Mouse (Mus musculus) cerebellum, postnatal 14 days (tissue): ENCODE measurements around the gene Areg.
A peak's percentile ranks its signal among the peaks of the same experiment; 100 is the strongest.

Experiments used
- DNase-seq, 2 experiments: peaks; one replicate each; pipeline ENCODE4 v3.0.0; 2021; ENCODE audit warnings: mixed read lengths in 2 of 2

Areg gene

DNA sequence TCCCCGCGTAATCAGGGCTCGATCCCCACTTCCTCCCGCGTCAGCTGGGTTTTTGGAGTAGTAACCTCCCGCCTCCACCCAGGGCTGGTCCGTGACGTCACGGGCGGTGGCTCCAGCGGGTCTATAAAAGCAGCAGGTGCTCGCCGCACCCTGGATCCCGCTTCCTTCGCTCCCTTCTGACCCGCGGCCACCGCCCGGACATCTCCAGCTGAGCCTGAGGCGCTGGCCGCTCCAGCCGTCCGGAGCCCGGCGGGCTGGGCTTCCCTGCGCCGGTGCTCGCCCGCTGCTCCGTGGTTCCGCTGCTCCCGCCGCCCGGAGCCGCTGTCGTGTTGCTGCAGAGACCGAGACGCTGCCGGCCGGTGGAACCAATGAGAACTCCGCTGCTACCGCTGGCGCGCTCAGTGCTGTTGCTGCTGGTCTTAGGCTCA is at the start of gene Areg:
Gene Areg, plus strand, starts transcription at position 154 of the 428 bp plus-strand sequence.
- peak; percentile 55 to 62 for DNase-seq

DNA sequence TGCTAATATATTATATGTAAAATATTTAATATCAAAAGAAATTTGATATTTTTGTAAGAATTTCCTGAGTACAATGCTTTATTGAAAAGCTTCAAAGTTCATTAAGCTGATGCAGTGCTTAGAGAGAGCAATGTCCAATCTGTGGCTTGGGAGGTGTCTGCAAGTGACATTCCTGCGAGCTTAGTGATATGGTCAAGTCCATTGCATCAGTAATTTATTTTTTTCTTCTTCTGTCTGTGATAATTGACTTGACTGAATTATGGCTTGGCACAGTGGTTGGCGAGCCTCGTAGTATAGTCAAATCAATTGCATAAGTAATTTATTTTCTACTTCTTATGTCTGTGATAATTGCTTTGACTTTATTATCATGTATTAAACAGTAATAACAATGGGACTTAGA is 49.1 kb upstream of the Areg start:
- DNase-seq, result no peak

DNA sequence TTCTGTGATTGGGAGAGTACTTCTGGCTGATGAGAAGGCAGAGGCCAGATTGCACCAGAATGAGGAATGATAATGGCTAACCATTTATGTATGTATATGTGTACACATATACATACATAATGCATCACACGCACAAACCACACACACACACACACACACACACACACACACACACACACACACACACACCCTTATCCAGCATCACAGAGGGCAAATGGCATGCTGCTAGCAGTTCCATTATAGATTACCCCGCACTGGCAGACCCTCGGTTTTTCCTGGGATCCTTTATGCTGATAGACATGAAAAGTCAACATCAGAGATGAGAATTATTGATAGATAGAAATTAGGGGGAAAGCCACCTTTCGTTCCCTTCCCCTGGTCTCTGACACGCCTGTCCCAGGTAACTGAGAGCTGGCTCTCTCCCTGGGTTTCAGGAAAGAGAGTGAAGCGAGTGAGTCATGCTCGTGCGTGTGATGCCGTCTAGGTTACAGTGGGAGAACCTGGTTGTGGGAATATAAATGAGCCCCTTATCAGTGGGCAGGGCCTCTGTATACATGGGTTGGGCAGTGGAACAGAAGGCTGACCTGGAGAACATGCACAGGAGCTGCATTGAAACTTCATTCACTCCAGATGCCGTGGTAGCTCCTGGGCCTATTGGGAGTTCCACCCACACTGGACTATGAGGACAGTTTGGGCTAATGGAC is 41.3 kb upstream of the Areg start:
- no peak for DNase-seq

DNA sequence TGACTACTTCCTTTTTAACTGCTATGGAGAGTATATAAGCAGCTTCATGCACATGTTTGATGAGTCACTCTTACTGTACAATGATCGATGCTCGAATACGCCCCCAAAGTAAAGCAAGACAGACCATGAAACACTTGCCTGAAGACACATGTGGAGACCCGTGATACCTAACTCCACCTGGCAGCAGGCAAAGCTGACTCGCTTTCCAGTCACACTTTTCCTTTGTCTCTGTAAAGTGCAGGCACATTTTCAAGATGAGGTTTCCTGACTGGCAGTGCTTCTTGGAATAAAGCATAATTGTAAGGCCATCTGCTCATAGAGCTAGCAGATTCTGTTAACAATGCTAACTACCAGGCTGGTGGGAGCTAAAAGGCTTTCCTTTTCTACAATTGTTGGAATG is 37.7 kb upstream of the Areg start:
- no peak for DNase-seq

DNA sequence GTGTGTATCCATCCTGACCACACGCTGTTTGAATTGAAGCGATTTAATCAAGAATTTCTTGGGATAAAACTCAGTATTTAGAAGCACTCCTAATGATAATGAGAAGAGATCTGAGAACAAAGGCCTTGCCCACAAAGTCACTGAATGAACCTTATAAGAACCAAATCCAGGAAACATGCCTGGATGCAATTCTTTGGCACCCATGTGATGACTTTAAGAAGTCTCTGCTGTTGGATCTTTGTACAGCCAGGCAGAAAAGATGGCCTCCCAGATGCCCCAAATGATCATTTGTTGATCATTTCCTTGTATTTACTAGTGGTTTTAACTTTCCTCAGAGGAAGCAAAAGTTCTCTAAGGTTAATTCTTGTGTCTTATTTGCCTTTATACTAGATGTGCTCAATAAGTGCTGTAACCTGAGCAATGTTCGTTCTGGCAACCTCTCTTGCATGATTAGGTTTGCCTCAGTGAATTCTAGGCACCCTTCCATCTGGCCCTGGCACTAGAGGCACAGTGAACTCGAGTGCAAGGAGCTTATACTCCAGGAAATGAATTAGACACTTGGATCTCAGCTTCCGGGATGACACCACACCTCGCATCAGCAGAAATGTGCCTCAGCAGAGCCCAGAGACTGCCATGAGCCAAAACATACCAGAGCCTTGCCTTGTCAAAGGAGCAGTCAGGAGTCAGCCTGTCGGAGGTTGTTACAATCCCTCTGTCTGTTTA is 35.3 kb upstream of the Areg start:
- peak; percentile 96 to 97 for DNase-seq

DNA sequence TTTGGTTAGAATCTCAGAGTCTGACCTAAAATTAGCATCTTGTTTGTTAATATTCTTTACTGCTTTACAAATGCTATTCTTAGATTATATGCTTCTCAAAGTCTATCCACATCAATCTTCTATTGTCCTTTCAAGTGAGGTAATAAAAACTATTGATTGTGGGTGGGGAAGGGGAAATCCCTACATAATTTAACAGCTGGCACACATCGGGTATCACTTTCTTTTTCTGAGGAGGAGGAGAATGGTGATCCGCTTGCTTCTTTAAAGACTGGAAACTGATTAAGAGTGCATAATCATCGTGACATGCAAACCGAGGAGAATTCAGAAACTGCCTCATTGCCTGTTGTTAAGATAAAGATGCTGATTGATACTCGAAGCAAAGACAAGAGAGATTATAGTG is 33.2 kb upstream of the Areg start:
- DNase-seq, result no peak

DNA sequence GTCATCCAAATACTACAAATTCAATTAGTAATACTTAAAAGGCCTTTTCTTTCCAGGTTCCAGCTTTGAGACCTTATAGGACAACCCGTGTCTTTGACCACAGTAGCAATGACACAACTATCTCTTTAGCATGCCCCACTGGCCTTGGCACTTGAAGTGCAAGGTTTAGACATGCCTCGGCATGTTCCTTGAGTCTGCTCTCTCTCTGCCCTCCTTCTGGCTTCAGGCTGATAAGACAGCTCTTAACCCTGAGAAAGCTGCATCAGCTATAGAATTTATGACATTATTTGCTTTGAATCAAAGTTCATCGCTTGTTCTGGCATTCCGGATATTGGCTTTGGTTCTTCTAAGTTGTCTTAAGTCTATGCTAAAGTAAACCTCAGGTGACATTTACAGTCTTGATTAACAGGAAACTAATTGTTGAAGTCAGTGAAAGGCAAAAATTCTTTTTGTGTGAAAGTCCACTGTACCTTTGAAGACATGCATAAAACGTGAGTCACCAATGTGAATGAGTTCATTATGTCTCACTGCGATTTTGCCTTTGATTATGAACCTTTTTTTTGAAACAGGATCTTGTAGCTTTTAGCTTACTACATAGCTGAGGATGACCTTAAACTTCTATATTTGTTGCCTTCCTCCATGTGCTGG is 29.3 kb upstream of the Areg start:
- DNase-seq, result no peak

DNA sequence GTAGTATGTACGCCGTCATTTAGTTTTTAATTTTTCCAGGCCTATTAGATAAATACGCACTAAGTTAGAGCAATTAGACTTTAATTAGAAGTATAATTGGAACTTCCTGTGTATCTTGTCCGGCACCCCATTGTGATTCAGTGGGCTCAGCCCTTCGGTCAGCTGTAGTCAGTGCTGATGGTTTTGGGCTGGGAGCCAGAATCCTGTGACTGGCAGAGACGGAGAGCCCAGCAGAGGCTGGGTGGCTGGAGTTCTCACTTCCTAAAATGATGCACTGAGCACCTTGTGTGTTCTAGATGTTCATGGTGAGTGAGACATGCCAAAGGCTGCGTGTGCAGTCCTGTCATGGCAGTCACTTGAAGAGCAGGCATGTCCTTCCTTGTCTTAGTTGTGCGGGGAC is 28.4 kb upstream of the Areg start:
- DNase-seq, result peak; percentile 38 to 52

DNA sequence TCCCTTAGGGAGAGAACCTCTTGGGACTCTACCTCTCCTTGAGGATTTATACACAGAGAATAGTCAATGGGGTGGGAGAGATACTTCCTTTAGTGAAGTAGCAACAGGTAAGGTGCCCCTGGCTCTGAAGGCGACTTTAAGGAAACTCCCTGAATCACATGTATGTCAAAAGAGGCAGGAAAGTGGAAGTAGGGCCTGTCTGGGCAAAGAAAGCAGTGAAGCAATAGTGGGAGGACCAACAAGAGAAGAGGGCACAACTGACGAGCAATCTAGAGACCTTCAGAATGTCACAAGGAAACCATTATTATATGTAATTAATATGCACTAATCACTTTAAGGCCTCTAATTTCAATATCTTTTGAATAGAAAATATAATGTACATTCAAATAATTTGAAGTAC is 25.4 kb upstream of the Areg start:
- no peak for DNase-seq

DNA sequence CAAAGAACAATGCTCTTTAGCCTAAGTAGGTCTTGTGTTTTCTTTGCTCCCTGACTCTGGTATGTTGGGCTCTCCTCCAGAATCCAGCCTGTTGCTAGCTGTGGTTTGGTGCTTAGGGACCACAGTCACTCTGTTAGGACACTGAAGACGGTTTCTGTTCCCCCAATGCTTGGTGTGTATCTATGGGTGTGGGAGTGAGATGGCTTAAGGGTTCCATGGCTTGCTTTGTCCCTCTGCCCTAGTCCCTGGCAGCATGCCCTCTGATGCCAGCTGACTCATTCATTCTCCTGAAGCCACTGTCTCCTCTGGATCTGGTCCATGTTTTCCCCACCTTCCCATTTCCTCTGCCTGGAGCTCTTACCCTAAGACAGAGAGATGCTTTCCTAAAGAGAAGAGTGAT is 24.8 kb upstream of the Areg start:
- DNase-seq, result peak; percentile 27 to 46

DNA sequence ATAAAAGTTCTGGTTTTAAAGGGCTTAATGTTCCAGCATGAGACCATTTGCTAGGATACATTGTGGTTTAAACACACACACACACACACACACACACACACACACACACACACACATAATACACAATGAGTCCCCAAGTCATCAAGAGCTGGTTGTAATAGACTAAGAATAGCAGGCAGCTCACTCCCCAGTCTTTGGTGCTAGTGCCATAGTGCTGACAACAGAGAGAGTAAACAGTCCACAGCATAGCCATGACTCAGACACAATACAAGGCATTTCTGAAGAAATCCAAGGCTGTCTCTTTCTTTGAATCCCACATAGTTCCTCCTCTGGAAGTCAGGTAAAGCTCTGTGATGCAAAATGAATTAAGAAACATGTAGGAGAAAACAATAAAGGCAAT is 20.8 kb upstream of the Areg start:
- DNase-seq, result no peak

DNA sequence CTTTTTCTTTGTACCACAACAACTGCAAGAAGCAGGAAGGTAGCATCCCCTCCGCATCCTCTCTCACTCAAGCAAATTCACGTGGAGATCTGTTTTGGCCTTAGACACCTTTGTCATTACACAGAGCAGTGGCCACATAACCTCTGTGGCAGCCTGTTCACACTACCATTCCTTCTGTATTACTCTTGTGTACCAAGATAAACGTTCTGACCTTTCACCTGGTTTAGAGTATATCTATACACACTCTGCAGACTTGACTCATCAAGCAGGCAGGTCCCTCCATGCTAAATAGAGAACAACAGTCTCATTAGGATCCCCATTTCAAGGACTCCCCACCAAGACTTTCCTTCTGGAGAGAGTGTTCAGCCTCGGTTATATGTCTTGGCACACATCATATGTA is 16.0 kb upstream of the Areg start:
- DNase-seq, result no peak

DNA sequence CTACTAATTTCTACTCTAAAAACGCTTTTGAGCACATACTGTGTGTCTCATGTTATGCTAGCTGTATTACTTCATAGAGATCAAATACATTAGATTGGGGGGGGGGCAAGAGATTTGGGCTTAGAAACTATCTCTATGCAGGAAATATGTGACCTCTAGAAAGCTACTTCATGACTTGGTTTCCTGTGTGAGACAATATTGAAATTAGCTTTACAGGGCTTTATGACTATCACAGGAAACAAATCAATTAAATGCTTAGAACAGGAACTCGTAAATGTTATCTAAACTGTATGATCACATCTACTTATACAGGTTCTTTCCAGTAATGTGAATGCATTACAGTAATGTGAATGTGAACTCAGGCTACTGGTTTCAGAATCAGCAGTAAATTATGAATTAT is 15.3 kb upstream of the Areg start:
- no peak for DNase-seq

DNA sequence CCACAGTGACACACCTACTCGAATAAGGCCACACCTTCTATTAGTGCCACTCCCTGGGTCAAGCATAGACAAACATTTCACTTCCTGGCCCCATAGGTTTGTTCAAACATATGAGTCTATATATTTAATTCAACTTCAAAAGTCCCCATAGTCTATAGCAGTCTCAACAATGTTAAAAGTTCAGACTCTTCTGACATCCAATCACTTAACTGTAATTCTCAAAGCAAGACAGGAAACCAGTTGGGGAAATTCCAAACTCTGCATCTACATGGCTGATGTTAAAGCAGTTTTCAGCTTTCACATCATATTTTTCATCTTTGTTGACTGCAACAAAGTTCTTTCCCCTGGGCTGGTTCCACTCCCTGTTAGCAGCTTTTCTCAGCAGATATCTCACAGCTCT is 12.8 kb upstream of the Areg start:
- no peak for DNase-seq

DNA sequence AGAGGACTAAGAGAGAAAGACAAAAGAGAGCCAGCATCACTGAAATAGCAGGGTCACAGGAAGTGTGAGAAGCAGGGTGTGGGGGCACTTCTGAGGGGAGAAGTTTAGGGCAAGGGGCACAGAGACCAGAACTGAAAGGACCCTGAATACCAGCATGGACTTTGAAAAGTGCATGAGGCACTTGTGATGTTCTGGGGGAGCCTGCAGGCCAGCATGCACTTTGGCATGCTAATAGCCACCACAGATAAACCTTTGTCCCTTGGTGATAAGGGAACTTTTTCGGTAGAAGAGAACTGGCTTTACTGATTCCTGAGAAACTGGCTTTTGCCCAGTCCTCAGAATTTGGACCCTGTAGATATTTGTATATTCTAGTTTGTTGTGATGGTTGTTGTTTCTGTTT is 4.4 kb upstream of the Areg start:
- no peak for DNase-seq

DNA sequence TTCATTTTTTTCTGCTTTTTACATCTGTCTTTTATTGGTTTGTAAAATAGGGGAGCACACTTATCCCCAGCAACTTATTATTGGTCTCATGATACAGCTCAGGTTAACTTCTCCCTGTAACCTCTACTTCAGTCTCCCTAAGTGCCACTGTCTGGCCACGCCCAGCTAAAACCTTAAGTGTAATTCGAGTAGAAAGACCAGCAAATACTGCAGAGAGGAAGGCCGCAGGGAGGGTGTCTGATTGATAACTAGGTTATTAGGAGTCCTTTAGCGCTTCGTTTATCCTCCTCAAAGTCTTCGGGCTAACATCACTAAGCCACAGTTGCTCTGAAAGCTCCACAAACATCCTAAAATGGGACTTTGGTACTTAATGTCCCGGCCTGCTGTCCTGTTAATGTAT is 429 bp upstream of the Areg start:
- DNase-seq, result peak in 1 of 2 experiments; percentile 5

DNA sequence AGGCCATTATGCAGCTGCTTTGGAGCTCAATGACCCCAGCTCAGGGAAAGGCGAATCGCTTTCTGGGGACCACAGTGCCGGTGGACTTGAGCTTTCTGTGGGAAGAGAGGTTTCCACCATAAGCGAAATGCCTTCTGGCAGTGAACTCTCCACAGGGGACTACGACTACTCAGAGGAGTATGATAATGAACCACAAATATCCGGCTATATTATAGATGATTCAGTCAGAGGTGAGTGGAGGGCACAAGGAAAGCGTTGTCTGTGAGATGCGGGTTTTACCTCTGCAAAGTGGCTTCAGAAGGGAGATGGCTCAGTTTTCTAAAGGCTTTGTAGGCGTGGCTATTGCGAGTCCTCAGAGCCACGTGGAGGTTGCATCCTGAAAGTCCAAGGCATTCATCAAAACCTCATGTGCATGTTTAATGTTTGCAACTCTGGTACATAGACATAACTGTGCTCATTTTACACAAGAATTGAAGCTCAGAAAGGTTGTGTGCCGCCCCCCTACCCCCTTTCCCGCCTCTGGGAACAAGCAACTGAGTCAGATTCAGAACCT is 1.6 kb downstream of the Areg start:
- no peak for DNase-seq

DNA sequence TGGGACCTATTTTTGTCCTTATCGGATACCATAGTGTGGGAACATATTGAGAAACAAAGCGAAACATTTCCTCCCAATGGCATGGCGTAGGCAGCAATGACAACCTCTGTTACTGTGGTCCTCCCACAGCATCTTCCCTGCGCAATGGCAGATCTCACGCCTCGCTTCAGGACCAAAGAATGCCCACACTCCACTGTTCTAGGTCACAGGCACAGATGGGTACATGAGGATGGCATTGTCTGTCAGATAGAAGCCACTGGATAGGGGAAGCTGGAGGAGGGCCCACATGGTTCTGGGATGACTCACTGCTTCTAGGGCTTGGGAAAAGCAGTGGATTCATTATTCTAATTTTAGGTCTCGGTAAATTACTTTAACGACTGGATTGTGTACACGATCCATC is 5.6 kb downstream of the Areg start:
- DNase-seq, result no peak

DNA sequence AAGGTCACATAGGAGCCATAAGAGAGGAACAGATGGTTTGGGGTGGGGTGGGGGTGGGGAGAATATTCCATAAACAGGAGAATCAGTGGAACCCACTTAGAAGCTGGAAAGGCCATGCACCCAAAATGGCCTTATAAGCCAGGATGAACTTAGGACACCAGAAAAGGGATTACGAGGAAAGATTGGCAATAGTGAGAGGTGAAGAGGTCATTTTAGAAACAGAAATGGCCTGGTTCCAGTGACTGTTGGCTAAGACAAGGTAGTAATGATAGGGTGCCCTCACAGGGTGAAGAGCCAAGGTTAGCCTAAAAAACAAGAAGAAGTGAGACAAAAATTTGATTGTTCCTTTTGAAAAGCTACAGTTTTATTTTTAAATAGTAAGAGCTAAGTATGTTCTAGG is 7.6 kb downstream of the Areg start:
- DNase-seq, result no peak

DNA sequence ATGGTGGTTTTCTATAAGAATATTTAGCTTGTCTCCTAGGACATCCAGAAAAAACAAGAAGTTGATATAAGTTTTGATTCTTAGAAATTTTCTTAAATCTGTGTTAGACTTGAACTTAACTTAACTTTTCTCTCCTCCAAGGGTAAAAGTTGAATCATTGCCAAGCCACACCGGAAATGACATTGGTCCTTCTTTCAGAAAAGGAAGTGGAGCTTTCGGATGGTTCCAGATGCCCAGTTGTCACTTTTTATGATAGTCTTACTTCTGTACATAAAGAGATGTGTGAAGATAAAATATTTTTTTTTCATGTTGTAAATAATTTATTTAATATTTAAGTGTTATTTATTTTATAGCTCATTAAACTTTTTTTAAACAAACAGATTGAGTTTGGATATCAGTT is 8.7 kb downstream of the Areg start:
- DNase-seq, result no peak

DNA sequence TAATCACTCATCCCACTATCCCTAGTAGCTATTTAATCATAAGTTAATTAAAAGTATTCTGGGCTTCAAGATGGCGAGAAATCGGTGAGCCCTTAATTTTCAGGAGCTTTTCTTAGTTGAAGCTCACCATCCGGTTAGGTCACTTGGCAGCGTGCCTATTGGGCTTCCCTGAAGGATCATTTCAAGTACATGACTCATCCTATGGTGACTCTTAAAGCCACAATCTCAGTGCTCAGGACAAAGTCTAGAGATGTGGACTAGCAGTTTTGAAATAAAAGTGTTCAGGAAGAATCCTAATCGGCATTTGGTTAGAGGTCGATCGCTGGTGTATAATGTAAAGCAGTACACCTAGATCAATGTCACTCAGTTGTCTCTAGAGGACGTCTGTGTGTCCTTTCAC is 17.3 kb downstream of the Areg start:
- DNase-seq, result peak in 1 of 2 experiments; percentile 4

DNA sequence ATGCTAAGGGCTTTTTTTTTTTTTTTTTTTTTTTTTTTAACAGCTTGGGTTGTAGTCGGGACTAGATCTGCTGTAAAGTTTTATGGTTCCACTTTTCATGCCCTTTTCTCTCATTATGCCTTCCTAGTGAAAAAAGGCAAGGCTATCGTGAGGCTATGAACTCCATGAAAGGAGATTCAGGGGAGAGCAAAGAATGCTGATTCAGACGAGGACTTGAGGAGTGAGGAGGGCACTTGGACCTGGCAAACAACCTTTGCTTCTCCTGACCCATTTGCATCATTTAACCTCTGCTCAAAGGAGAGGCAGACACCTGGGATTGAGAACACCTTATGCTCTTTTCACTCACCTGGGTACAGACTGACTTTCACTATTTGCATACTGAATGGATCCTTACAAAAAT is 17.8 kb downstream of the Areg start:
- no peak for DNase-seq

DNA sequence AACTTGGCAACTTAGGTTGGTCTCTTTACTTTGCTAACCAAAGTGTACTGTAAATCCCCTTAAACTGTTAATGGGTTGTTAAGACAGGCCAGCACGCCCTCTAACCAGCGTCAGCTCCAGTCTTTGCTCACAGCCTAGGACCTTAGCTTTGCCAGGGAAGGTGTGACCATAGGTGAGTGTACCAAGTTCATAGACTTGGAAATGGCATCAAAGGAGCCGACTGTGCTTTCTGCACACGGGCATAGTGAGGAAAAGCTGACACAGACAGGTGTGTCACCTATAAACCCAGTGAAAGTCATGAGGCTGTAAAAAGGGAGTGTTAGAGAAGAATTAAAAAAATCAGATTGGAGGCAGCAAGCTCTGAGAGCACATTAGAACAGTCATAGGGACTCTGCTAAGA is 23.4 kb downstream of the Areg start:
- no peak for DNase-seq

DNA sequence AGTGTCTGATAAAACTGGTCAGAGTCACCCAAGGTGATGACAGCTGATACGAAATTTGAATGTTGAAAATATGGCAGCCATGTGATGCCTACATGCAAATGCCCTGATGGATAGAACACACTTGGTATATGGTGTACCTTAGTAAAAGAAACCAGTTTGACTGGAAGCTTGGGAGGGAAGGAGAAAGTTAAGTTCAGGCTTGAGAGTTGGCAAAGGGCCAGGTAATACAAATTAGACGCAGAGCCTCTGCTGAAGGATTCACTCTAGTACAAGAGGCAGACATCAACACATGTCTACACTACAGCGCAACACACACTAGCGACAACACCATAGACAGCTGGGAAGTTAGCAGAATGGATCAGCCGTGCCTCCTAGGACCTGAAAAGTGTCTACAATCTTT is 27.2 kb downstream of the Areg start:
- DNase-seq, result peak in 1 of 2 experiments; percentile 1
